Mouse (Mus musculus): ENCODE results near the gene Ngef. TPM values are rescaled to one million over a fixed set of nuclear protein-coding genes. Genes with fewer than 3 reads are reported as not detected.

Ngef gene
- polyA plus RNA-seq (2017; shearing (Covaris generic)): not detected

GRCm38 (mm10) chr1:87573800-87574215 is at the start of gene Ngef:
Ngef (minus strand) TSS chr1:87573870.

GRCm38 (mm10) chr1:87620211-87620668 is 46.6 kb upstream of the Ngef start, which contains the start of gene Inpp5d:
Inpp5d (plus strand) TSS chr1:87620312.

GRCm38 (mm10) chr1:87509561-87510165 is 64.0 kb downstream of the Ngef start, which contains the start of gene Neu2:
Neu2 (plus strand) TSS chr1:87509889.

GRCm38 (mm10) chr1:87469971-87470370 is 103.7 kb downstream of the Ngef start, which contains the start of gene Snorc:
Snorc (plus strand) TSS chr1:87470271.

Other genes with a start within 250 kb of the Ngef start
- gene Gigyf2, start 246.9 kb downstream of the Ngef start, polyA plus RNA-seq (2017; shearing (Covaris generic)): 64.5 TPM
- gene Kcnj13, start 179.1 kb downstream of the Ngef start, polyA plus RNA-seq (2017; shearing (Covaris generic)): 1.7 TPM
- gene Snorc, start 103.6 kb downstream of the Ngef start, polyA plus RNA-seq (2017; shearing (Covaris generic)): not detected
- gene Neu2, start 64.0 kb downstream of the Ngef start, polyA plus RNA-seq (2017; shearing (Covaris generic)): not detected
- 223 TPM for gene Inpp5d, start 46.4 kb upstream of the Ngef start, polyA plus RNA-seq (2017; shearing (Covaris generic))
- gene Atg16l1, start 182.0 kb upstream of the Ngef start, polyA plus RNA-seq (2017; shearing (Covaris generic)): 60.8 TPM
- 1.8 TPM for gene Sag, start 229.8 kb upstream of the Ngef start, polyA plus RNA-seq (2017; shearing (Covaris generic))